Mouse (Mus musculus): Measurements from ENCODE around the gene Gm10337. TPM values are rescaled to one million over a fixed set of nuclear protein-coding genes. Genes with fewer than 3 reads are reported as not detected.

Gene Gm10337
- polyA plus RNA-seq, 1 experiment from 2014 or later: 4.5 TPM

DNA sequence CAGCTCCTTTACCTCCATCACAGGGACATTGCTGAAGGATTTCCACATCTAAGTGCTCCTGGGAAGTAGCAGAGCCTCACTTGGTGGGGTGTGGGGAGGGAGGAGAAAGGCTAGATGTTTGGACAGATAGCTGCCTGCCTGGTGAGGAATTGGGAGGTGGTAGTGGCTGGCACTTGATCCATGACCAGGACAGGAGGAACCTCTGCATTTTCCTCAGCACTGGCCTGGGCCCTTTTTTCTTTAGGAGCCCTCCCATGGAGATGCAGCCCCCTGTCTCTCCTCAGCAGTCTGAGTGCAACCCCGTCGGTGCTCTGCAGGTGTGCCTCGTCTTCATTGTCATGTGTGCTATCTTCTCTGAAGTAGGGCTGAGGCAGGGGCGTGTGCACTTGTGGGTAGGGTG lies 18.0 kb downstream of the Gm10337 start:
- H3K4me1 ChIP-seq (ENCODE audit: control insufficient read depth, insufficient read depth, low read length): 0 out of 2 replicates have a peak, but pooled peaks cover 9% of the 10 kb centered on the region
- peaks cover 29% of the 10 kb centered on the region; the same call in 1 of the 2 replicates for H3K36me3 ChIP-seq (ENCODE audit: control insufficient read depth, insufficient read depth, low read length)
- no peak overlapping the region for H3K4me2 ChIP-seq (replicated peaks; ENCODE audit: low read depth, low read length)
- no peaks in the 10 kb centered on the region for H3K9me3 ChIP-seq (ENCODE audit: control insufficient read depth, low read depth, low read length)
- H3K27me3 ChIP-seq (ENCODE audit: control insufficient read depth, insufficient read depth, low read length): no peaks in the 10 kb centered on the region
- H3K27ac ChIP-seq (ENCODE audit: low read length): no peak overlapping the region
- H3K9ac ChIP-seq (replicated peaks; ENCODE audit: low read depth, low read length): no peak overlapping the region
- no peak for ATAC-seq (ENCODE audit: insufficient number of reproducible peaks, insufficient read depth, low FRiP score, low read depth)
- 74% methylated on average over 4 of the region's 4 CpGs for WGBS
- H3K4me3 ChIP-seq (ENCODE audit: low read depth, low read length): no peak overlapping the region

GRCm38 (mm10) chr15:102524892-102525485 lies 21.5 kb downstream of the Gm10337 start, which contains the start of gene Npff:
TSS of gene Npff (minus strand) at chr15:102524942.
- 4% methylated on average over 3 of the region's 3 CpGs for WGBS
- H3K27me3 ChIP-seq (ENCODE audit: control insufficient read depth, insufficient read depth, low read length): no peaks in the 10 kb centered on the region
- H3K27ac ChIP-seq (ENCODE audit: low read length): no peak within 1 kb of the TSS
- no peak for ATAC-seq (ENCODE audit: insufficient number of reproducible peaks, insufficient read depth, low FRiP score, low read depth)
- H3K4me3 ChIP-seq (ENCODE audit: low read depth, low read length): no peak within 1 kb of the TSS
- no peak within 1 kb of the TSS for H3K4me2 ChIP-seq (replicated peaks; ENCODE audit: low read depth, low read length)
- H3K9me3 ChIP-seq (ENCODE audit: control insufficient read depth, low read depth, low read length): no peaks in the 10 kb centered on the region
- peaks cover 51% of the 10 kb centered on the region for H3K36me3 ChIP-seq (ENCODE audit: control insufficient read depth, insufficient read depth, low read length)
- H3K4me1 ChIP-seq (ENCODE audit: control insufficient read depth, insufficient read depth, low read length): 0 out of 2 replicates have a peak, but pooled peaks cover 2% of the 10 kb centered on the region
- no peak within 1 kb of the TSS for H3K9ac ChIP-seq (replicated peaks; ENCODE audit: low read depth, low read length)

DNA sequence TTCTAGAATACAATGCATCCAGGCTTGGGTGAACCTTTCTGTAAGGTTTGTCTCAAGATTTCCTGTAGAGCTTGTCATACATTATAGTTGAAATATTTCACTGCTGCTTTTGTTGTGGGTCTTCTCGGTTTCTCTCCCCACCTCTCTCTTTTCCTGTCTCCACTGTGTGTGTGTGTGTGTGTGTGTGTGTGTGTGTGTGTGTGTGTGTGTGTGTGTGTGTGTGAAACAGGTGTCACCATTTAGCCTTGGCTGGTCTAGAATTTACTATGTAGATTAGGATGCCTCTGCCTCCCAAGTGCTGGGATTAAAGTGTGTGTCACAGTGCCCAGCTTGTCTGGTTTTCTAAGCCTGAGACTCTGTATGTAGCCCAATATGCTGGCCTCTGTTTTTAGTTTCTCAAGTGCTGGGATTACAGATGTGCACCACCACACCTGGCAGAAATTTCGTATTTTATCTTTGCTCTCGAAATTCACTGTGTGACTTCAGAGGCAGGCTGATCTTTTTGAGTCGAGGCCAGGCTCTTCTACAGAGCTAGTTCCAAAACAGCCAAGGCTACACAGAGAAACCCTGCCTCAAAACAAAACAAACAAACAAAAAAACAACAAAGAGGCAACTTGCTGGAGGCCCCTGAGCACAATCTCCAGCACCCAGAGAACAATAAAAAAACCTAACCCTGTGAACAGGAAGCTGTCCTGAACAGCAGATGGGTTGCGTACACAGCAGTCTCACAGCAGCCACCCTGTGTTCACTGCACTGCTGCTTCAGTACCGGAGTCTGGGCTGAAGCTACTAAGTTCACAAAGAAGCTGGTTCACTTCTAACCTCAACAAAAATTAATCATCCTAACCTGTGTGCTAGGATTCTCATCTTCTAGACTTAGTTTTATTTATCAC lies 22.8 kb downstream of the Gm10337 start:
- Histone ChIP-seq H3K27ac (ENCODE audit: low read length) (no peak overlapping the region), H3K4me3 (ENCODE audit: low read depth, low read length) (no peak overlapping the region), H3K4me2 (replicated peaks; ENCODE audit: low read depth, low read length) (no peak overlapping the region), H3K4me1 (ENCODE audit: control insufficient read depth, insufficient read depth, low read length) (no peaks in the 10 kb centered on the region), H3K27me3 (ENCODE audit: control insufficient read depth, insufficient read depth, low read length) (no peaks in the 10 kb centered on the region), H3K9ac (replicated peaks; ENCODE audit: low read depth, low read length) (no peak overlapping the region), H3K9me3 (ENCODE audit: control insufficient read depth, low read depth, low read length) (no peaks in the 10 kb centered on the region), H3K36me3 (ENCODE audit: control insufficient read depth, insufficient read depth, low read length) (peaks cover 54% of the 10 kb centered on the region)
- ATAC-seq (ENCODE audit: insufficient number of reproducible peaks, insufficient read depth, low FRiP score, low read depth): no peak
- WGBS: 79% methylated on average over 6 of the region's 6 CpGs

- Histone ChIP-seq H3K27ac (ENCODE audit: low read length) (no peak overlapping the region), H3K27me3 (ENCODE audit: control insufficient read depth, insufficient read depth, low read length) (no peaks in the 10 kb centered on the region), H3K36me3 (ENCODE audit: control insufficient read depth, insufficient read depth, low read length) (peaks cover 53% of the 10 kb centered on the region), H3K4me3 (ENCODE audit: low read depth, low read length) (no peak overlapping the region), H3K4me2 (replicated peaks; ENCODE audit: low read depth, low read length) (no peak overlapping the region), H3K9ac (replicated peaks; ENCODE audit: low read depth, low read length) (no peak overlapping the region), H3K9me3 (ENCODE audit: control insufficient read depth, low read depth, low read length) (no peaks in the 10 kb centered on the region), H3K4me1 (ENCODE audit: control insufficient read depth, insufficient read depth, low read length) (no peaks in the 10 kb centered on the region)
- WGBS: 77% methylated on average over 3 of the region's 3 CpGs
- ATAC-seq (ENCODE audit: insufficient number of reproducible peaks, insufficient read depth, low FRiP score, low read depth): no peak
Observed at GRCm38 (mm10) chr15:102527936-102528335, 24.4 kb downstream of the Gm10337 start.

- Histone ChIP-seq H3K4me2 (replicated peaks; ENCODE audit: low read depth, low read length) (no peak overlapping the region), H3K27ac (ENCODE audit: low read length) (no peak overlapping the region), H3K4me3 (ENCODE audit: low read depth, low read length) (no peak overlapping the region), H3K27me3 (ENCODE audit: control insufficient read depth, insufficient read depth, low read length) (no peaks in the 10 kb centered on the region), H3K9me3 (ENCODE audit: control insufficient read depth, low read depth, low read length) (no peaks in the 10 kb centered on the region), H3K9ac (replicated peaks; ENCODE audit: low read depth, low read length) (no peak overlapping the region), H3K36me3 (ENCODE audit: control insufficient read depth, insufficient read depth, low read length) (peaks cover 58% of the 10 kb centered on the region), H3K4me1 (ENCODE audit: control insufficient read depth, insufficient read depth, low read length) (no peaks in the 10 kb centered on the region)
- ATAC-seq (ENCODE audit: insufficient number of reproducible peaks, insufficient read depth, low FRiP score, low read depth): no peak
- WGBS: 96% methylated on average over 1 of the region's 1 CpGs
Observed at GRCm38 (mm10) chr15:102528396-102528795, 24.9 kb downstream of the Gm10337 start.

- Histone ChIP-seq H3K9ac (replicated peaks; ENCODE audit: low read depth, low read length) (no peak overlapping the region), H3K36me3 (ENCODE audit: control insufficient read depth, insufficient read depth, low read length) (peaks cover 62% of the 10 kb centered on the region), H3K27me3 (ENCODE audit: control insufficient read depth, insufficient read depth, low read length) (no peaks in the 10 kb centered on the region), H3K27ac (ENCODE audit: low read length) (no peak overlapping the region), H3K9me3 (ENCODE audit: control insufficient read depth, low read depth, low read length) (no peaks in the 10 kb centered on the region), H3K4me2 (replicated peaks; ENCODE audit: low read depth, low read length) (no peak overlapping the region), H3K4me1 (ENCODE audit: control insufficient read depth, insufficient read depth, low read length) (no peaks in the 10 kb centered on the region), H3K4me3 (ENCODE audit: low read depth, low read length) (no peak overlapping the region)
- 81% methylated on average over 4 of the region's 4 CpGs for WGBS
- ATAC-seq (ENCODE audit: insufficient number of reproducible peaks, insufficient read depth, low FRiP score, low read depth): no peak
Observed at GRCm38 (mm10) chr15:102530566-102530965, 27.0 kb downstream of the Gm10337 start.

DNA sequence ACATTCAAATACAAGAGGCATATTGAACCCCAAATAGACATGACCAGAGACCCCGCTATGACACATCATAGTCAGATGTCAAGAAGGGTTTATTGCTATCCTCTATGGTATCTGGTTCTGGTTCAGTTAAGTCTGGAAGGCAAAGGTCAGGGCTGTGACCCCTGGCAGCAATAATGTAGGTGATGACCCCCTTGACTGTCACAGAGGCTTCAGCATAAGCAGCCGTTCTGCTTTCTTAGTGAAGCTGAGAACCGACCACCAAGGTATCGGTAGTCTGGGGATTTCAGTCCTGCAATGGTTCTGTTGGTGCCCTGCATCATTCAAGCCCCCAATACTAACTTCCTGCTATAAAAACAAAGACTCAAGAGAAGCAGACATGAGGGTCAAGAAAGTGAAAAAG lies 28.1 kb downstream of the Gm10337 start:
- no peak for ATAC-seq (ENCODE audit: insufficient number of reproducible peaks, insufficient read depth, low FRiP score, low read depth)
- no peaks in the 10 kb centered on the region for H3K4me1 ChIP-seq (ENCODE audit: control insufficient read depth, insufficient read depth, low read length)
- H3K4me2 ChIP-seq (replicated peaks; ENCODE audit: low read depth, low read length): no peak overlapping the region
- H3K36me3 ChIP-seq (ENCODE audit: control insufficient read depth, insufficient read depth, low read length): peaks cover 69% of the 10 kb centered on the region
- H3K27ac ChIP-seq (ENCODE audit: low read length): no peak overlapping the region
- no peaks in the 10 kb centered on the region for H3K27me3 ChIP-seq (ENCODE audit: control insufficient read depth, insufficient read depth, low read length)
- 85% methylated on average over 4 of the region's 4 CpGs for WGBS
- no peak overlapping the region for H3K4me3 ChIP-seq (ENCODE audit: low read depth, low read length)
- H3K9me3 ChIP-seq (ENCODE audit: control insufficient read depth, low read depth, low read length): no peaks in the 10 kb centered on the region
- H3K9ac ChIP-seq (replicated peaks; ENCODE audit: low read depth, low read length): no peak overlapping the region

- H3K9ac ChIP-seq (replicated peaks; ENCODE audit: low read depth, low read length): no peak overlapping the region
- H3K36me3 ChIP-seq (ENCODE audit: control insufficient read depth, insufficient read depth, low read length): peaks cover 74% of the 10 kb centered on the region
- H3K27ac ChIP-seq (ENCODE audit: low read length): no peak overlapping the region
- no peak overlapping the region for H3K4me2 ChIP-seq (replicated peaks; ENCODE audit: low read depth, low read length)
- no peak overlapping the region for H3K4me3 ChIP-seq (ENCODE audit: low read depth, low read length)
- WGBS: 88% methylated on average over 3 of the region's 3 CpGs
- no peaks in the 10 kb centered on the region for H3K9me3 ChIP-seq (ENCODE audit: control insufficient read depth, low read depth, low read length)
- no peaks in the 10 kb centered on the region for H3K4me1 ChIP-seq (ENCODE audit: control insufficient read depth, insufficient read depth, low read length)
- no peaks in the 10 kb centered on the region for H3K27me3 ChIP-seq (ENCODE audit: control insufficient read depth, insufficient read depth, low read length)
- ATAC-seq (ENCODE audit: insufficient number of reproducible peaks, insufficient read depth, low FRiP score, low read depth): no peak
Observed at GRCm38 (mm10) chr15:102532106-102532900, 28.8 kb downstream of the Gm10337 start.
